Mouse (Mus musculus) inflammation-experienced regulatory T-cells (primary cell): Measurements from ENCODE around the gene Slc44a4. TPM values are rescaled to one million over a fixed set of nuclear protein-coding genes. Genes with fewer than 3 reads are reported as not detected.

Source experiments
- polyA plus RNA-seq, 2 experiments: library from polyadenylated mRNA; unstranded; fragments of 100-300 nt; shearing (Covaris generic); gene quantifications; one replicate each; pipeline ENCODE4 v1.2.1; 2017

Slc44a4 gene
- polyA plus RNA-seq, result under 1 TPM in 1 of 2 experiments, not detected in 1; 0.21 TPM

DNA sequence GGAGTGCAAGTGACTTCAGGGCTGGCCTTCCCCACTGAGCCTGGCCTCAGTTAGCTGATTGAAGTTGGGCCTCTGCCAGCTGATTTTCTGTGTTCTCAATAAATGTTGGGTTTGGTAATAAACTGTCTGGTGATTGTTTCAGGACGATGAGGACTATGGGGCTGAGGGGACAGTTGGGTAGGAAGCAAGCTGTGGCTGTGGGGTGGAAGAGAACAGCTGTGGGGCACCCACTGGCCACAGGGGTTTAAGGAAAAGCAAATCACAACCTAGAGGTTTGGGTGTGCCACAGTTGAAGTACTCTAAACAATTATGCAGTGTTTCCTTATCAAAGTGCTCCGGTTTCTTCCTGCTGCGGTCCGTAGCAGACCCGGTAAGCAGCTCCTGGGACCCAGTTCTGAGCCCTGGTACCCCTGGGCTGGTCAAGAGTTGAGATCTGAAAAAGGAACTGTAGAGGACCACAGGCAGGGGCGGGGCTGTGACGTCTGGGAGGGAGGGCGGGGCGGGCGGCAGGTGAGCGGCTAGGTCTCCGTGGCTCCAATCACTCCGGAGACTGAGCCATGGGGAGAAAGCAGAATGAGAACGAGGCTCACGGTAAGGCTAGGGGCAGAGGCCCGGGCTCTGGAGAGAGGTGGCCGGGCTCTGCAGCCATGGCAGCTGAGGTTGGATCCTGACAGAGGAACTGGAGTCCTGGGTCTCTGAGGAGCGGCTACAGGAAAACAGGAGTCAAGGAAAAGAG, at the start of gene Slc44a4:
TSS of gene Slc44a4 (plus strand) at position 537 of the 736 bp plus-strand sequence.

GRCm38 (mm10) chr17:34879336-34879879, 34.9 kb upstream of the Slc44a4 start, which contains the start of gene Zbtb12:
Gene Zbtb12, plus strand, starts transcription at chr17:34879483.

DNA sequence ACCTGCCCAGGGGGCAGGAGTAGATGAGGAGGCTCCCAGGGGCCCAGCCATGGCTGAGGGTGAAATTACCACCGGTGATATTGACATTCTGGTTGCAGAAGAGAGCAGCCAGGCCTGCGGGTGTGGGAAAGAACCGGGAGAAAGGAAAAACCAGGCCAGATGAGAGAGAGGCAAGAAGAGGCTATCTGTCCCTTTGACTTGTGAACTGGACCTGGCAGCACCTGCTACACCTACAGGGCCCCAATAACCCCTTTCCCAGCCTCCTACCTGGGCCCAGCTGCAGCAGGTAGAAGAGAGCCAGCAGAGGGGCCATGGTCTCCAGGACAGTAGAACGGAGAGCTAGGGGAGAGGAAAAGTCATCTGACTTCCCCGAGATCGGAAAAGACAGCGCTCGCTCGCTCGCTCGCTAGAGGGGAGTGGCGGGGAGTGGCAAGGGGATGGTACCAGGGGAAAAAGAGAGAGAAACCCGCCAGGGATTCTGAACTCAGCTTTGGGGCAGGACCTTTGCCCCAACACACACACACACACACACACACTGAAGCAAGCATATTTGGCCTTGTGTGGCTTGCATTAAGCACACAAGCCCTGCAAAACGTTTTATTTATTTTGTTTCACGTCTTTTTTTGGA, 32.5 kb upstream of the Slc44a4 start, which contains the start of gene Gm20547:
TSS of gene Gm20547 (minus strand) at position 360 of the 628 bp plus-strand sequence.

GRCm38 (mm10) chr17:34898160-34898586, 16.1 kb upstream of the Slc44a4 start, which contains the start of the genes C2 and Ehmt2:
Gene C2, minus strand, starts transcription at chr17:34898265.
Gene Ehmt2, plus strand, starts transcription at chr17:34898469.

DNA sequence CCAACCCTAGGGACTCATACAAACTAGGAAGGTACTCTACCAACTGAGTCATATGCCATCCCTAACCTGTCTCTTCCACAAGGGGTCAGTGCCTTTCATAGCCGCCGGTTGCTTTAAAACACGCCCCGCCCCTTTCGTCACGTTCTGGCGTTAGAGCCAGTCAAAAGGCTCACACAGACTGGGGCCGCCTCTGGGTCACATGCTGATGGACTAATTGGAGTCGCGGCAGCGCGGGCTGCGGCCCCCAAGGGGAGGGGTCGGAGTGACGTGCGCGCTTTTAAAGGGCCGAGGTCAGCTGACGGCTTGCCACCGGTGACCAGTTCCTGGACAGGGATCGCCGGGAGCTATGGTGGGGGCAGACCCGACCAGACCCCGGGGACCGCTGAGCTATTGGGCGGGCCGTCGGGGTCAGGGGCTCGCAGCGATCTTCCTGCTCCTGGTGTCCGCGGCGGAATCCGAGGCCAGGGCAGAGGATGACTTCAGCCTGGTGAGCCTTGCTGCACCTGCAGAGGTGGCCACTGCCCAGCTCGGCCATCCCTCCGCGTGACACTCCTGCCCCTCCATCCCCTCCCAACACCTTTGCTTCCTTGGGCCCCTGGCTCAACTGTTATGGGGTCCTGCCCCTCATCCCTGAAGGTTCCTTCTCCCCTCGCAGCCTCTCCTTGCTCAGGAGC, 16.9 kb downstream of the Slc44a4 start, which contains the start of gene Neu1:
TSS of gene Neu1 (plus strand) at position 193 of the 674 bp plus-strand sequence.

DNA sequence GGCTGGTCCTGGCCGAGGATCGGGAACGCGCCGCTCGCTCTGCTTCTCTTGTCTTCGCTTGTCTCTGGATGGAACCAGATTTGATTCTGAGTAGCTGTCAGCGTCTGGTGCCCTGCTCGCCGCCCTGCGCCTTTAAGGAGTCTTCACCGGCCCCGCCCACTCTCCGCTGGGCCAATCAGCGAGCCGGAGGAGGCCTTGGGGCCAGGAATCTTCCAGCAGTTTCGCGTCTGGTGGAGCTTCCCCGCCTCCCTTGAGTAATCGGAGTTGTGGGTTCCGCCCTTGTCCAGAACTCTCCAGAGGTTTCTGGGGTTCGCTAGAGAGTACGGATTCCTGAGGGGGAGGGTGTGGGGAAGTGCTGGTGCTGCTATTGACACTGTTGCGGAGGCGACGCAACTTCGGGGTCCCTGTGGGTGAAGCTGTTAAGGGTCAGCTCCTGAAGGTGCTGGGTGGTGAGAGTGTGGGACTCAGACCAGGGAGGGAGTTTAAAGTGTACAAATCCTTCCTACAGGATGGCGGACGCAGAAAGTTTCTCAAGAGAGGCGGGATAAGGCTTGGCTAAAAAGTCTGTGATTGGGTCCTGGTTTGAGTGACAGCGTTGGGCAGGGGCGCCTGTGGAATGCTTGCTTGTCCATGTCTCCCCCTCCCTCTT, 45.0 kb downstream of the Slc44a4 start, which contains the start of gene Hspa1b:
TSS of gene Hspa1b (minus strand) at position 109 of the 649 bp plus-strand sequence.

GRCm38 (mm10) chr17:34969822-34970221, 55.6 kb downstream of the Slc44a4 start, which contains the start of gene Gm20481:
Gene Gm20481, plus strand, starts transcription at chr17:34969912.

GRCm38 (mm10) chr17:34972069-34972749, 57.9 kb downstream of the Slc44a4 start, which contains the start of the genes Hspa1a and Hspa1l:
Gene Hspa1a, minus strand, starts transcription at chr17:34972156.
Gene Hspa1l, plus strand, starts transcription at chr17:34972703.

Other genes starting within 250 kb of the Slc44a4 start
- under 1 TPM in 1 of 2 experiments, not detected in 1; 0.09 TPM for gene Tnxb, start 243.9 kb upstream of the Slc44a4 start, polyA plus RNA-seq
- gene C4b, start 170.6 kb upstream of the Slc44a4 start, polyA plus RNA-seq, result 1 to 10 TPM in 1 of 2 experiments, under 1 TPM in 1; 0.16 to 4.8 TPM
- gene Cyp21a1, start 109.9 kb upstream of the Slc44a4 start, polyA plus RNA-seq, result not detected
- 10 to 100 TPM; 29.4 to 36.0 TPM for gene Stk19, start 77.5 kb upstream of the Slc44a4 start, polyA plus RNA-seq
- 10 to 100 TPM; 63.2 to 66.7 TPM for gene Dxo, start 77.4 kb upstream of the Slc44a4 start, polyA plus RNA-seq
- gene Skiv2l, start 64.3 kb upstream of the Slc44a4 start, polyA plus RNA-seq, result 100 to 1,000 TPM; 103 to 142 TPM
- gene Nelfe, start 64.1 kb upstream of the Slc44a4 start, polyA plus RNA-seq, result 10 to 100 TPM; 48.2 to 64.7 TPM
- under 1 TPM; 0.40 to 0.65 TPM for gene Cfb, start 51.9 kb upstream of the Slc44a4 start, polyA plus RNA-seq
- gene Zbtb12, start 35.0 kb upstream of the Slc44a4 start, polyA plus RNA-seq, result under 1 TPM; 0.27 to 0.39 TPM
- not detected for gene Gm20547, start 32.4 kb upstream of the Slc44a4 start, polyA plus RNA-seq
- 1 to 10 TPM; 1.6 to 3.3 TPM for gene C2, start 16.2 kb upstream of the Slc44a4 start, polyA plus RNA-seq
- 10 to 100 TPM; 65.4 to 83.5 TPM for gene Ehmt2, start 16.0 kb upstream of the Slc44a4 start, polyA plus RNA-seq
- 10 to 100 TPM; 78.7 to 95.7 TPM for gene Neu1, start 16.8 kb downstream of the Slc44a4 start, polyA plus RNA-seq
- 100 to 1,000 TPM; 378 to 903 TPM for gene Hspa1b, start 44.8 kb downstream of the Slc44a4 start, polyA plus RNA-seq
- gene Gm20481, start 55.4 kb downstream of the Slc44a4 start, polyA plus RNA-seq, result 10 to 100 TPM; 13.3 to 18.6 TPM
- 100 to 1,000 TPM in 1 of 2 experiments, 10 to 100 TPM in 1; 84.0 to 191 TPM for gene Hspa1a, start 57.7 kb downstream of the Slc44a4 start, polyA plus RNA-seq
- under 1 TPM; 0.10 to 0.73 TPM for gene Hspa1l, start 58.2 kb downstream of the Slc44a4 start, polyA plus RNA-seq
- gene Lsm2, start 67.4 kb downstream of the Slc44a4 start, polyA plus RNA-seq, result 100 to 1,000 TPM in 1 of 2 experiments, 10 to 100 TPM in 1; 80.1 to 110 TPM
- gene Vars, start 86.5 kb downstream of the Slc44a4 start, polyA plus RNA-seq, result 100 to 1,000 TPM; 201 to 211 TPM
- under 1 TPM; 0.07 to 0.34 TPM for gene Vwa7, start 102.1 kb downstream of the Slc44a4 start, polyA plus RNA-seq
- gene Sapcd1, start 113.5 kb downstream of the Slc44a4 start, polyA plus RNA-seq, result 1 to 10 TPM; 1.5 to 2.5 TPM
- gene Msh5, start 132.3 kb downstream of the Slc44a4 start, polyA plus RNA-seq, result 1 to 10 TPM; 2.9 to 3.2 TPM
- gene Clic1, start 135.5 kb downstream of the Slc44a4 start, polyA plus RNA-seq, result 100 to 1,000 TPM; 533 to 549 TPM
- gene Ddah2, start 144.6 kb downstream of the Slc44a4 start, polyA plus RNA-seq, result 1 to 10 TPM in 1 of 2 experiments, under 1 TPM in 1; 0.98 to 2.2 TPM
- 1 to 10 TPM in 1 of 2 experiments, not detected in 1; 2.0 TPM for gene Ly6g6c, start 150.9 kb downstream of the Slc44a4 start, polyA plus RNA-seq
- gene Mpig6b, start 151.7 kb downstream of the Slc44a4 start, polyA plus RNA-seq, result under 1 TPM; 0.11 to 0.16 TPM
- gene Ly6g6e, start 162.4 kb downstream of the Slc44a4 start, polyA plus RNA-seq, result not detected
- gene Ly6g6d, start 163.6 kb downstream of the Slc44a4 start, polyA plus RNA-seq, result under 1 TPM in 1 of 2 experiments, not detected in 1; 0.60 TPM
- gene Ly6g6f, start 171.1 kb downstream of the Slc44a4 start, polyA plus RNA-seq, result not detected
- 10 to 100 TPM; 73.9 to 82.7 TPM for gene Abhd16a, start 174.8 kb downstream of the Slc44a4 start, polyA plus RNA-seq
- not detected for gene Ly6g5c, start 193.8 kb downstream of the Slc44a4 start, polyA plus RNA-seq
- gene Ly6g5b, start 201.0 kb downstream of the Slc44a4 start, polyA plus RNA-seq, result 1 to 10 TPM in 1 of 2 experiments, under 1 TPM in 1; 0.90 to 3.6 TPM
- gene Gpank1, start 207.0 kb downstream of the Slc44a4 start, polyA plus RNA-seq, result 10 to 100 TPM; 54.2 to 60.6 TPM
- 100 to 1,000 TPM; 238 to 275 TPM for gene Csnk2b, start 207.6 kb downstream of the Slc44a4 start, polyA plus RNA-seq
- 1 to 10 TPM; 1.9 to 3.0 TPM for gene D17H6S53E, start 211.9 kb downstream of the Slc44a4 start, polyA plus RNA-seq
- gene Apom, start 217.6 kb downstream of the Slc44a4 start, polyA plus RNA-seq, result 1 to 10 TPM in 1 of 2 experiments, not detected in 1; 2.6 TPM
- gene Bag6, start 220.7 kb downstream of the Slc44a4 start, polyA plus RNA-seq, result 10 to 100 TPM; 50.0 to 63.9 TPM